Mouse (Mus musculus): ENCODE data around the gene Slc39a2. TPM values are rescaled to one million over a fixed set of nuclear protein-coding genes. Genes with fewer than 3 reads are reported as not detected.

Gene Slc39a2
- total RNA-seq, 2 experiments from 2014 or later: 0.26 TPM; not detected in 1

DNA sequence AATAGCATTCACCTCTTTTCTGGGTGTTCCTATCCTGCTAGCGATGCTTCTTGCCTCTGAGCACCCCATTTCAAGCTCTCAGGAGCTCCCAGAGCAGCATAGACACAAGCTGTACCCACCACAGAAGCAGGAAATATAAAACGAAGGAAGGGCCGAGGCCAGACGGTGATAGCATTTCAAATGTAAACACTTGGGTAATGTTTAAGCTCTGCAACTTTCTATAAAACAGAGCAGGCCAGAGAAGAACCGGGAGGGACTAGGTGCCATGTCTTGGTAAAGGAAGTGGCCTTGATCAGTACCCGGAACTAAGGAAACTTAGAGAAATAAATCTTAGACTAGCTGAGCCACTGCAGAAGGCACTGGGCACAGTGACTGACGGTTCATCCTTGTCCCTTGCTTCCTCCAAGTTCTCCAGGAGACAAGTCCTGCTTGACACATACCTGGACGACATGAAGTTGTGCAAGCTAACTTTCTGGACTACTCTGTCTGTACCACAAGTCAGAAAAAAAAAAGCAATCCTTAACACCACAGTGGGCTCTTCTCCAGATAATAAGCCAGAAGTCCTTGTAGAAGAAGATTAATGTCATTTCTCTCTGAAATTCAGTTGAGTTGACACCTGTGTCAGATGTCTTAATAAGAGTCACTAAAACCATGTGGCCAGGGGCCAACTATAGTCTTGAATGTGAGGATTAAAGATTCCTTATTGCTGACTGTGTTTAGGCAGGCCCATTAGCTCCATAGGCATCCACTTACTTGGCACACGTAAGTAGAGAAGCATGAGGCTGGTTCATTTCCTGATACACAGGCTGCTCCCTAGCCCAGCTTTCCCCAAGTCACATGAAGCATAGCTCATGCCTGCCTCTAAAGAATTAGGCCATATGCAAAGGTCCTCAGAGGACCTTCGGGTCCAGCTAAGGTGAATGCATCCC lies 39.7 kb downstream of the Slc39a2 start:
- no peak for DNase-seq

DNA sequence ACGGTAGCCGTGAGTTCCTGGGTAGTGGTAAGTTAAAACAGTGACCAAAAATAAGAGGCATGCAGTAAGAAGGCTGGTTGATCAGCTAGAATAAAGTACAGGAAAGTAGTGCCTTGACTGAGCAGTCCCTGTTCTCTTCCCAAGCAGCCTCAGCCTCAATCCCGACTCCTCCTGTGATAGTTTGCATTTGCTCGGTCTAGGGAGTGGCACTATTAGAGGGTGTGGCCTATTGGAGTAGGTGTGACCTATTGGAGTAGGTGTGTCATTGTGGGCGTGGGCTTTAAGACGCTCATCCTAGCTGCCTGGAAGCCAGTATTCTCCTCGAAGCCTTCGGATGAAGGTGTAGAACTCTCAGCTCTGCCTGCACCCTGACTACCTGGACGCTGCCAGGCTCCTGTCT lies 46.3 kb downstream of the Slc39a2 start:
- DNase-seq: no peak

DNA sequence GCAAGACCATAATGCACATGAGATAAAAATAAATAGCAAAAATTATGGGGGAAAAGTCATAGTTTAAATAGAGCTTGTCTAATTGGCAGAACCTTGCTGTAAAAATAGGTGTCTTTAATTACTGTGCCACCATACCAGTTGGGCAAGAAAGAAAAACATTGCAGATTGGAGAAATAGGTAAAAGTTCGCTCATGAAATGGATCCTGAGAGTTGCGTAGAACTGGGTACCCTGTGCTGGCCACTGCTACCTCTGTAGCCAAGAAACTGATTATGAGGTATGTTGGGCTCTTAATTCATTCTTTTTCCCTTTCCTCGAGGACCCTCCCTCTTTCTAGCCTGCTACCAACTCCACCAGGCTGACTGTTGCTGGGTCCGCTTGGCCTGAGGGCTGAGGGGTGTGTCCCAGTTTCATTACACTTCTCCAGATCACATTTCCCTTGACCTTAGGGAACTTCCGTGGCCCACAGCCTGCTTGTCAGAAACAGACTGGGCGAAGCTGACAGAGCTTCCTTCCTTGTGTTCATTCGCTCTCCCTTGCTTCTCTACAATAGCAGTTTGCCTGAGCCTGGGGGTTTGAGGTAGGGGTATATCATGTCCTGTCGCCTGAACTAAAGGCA lies 48.4 kb downstream of the Slc39a2 start:
- DNase-seq: peak; percentile 45 to 72

DNA sequence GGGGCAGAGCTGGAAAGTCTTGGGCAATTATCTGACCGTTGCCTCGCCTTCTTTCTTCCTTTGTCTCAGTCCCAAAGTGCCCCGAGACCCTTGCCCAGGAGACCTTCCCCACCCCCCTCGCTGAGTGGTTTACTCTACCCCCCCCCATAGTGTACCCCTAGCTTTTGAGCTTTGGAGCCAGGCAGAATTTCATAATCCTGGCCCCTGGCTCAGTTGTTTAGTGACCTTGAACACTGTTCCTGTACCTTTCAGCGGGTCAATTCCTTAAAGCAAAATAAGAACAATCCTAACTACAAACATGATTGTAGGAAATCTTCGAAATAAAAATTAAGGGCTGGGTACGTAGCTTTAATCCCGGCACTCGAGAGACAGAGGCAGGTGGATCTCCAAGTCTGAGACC lies 48.9 kb downstream of the Slc39a2 start:
- DNase-seq: no peak

DNA sequence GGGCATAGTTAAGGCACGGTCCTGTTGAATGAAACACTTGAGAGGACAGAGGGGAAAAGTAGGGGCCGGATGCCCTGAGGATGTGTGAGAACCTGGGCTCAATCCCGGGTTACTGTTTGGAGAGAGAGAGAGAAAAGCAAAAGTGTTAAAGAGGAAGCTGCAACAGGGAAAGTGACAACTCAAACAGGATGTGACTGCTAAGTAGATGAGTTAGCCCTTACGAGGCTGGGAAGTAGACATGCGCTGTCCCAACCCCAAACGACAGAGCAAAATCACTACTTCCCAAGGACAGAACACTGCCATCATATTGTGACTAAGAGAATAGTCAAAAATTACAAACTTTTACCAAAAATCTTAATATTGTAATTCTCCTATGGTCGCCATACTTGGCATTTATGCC lies 49.5 kb downstream of the Slc39a2 start:
- DNase-seq: no peak

DNA sequence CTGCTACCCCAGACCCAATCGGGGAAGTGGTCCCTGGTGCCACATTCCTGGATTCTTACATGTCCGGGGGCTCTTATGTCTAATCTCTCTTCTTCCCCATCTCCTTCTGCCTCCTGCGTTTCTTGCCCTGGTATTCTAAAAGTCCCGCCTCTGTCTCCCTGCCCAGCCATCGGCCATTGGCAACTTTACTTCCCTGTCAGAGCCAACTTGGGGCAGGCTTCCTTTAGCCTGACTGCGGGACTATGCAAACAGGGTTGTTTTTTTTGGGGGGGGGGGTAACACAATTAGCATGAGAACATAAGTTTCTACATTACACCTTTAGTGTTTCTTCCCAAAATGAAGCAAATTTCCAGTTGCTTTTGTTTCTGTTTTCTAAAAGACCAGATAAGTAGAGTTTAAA lies 50.6 kb downstream of the Slc39a2 start:
- DNase-seq: no peak

Other genes starting within 250 kb of the Slc39a2 start
- not detected for gene Gm17079, start 197.4 kb upstream of the Slc39a2 start, total RNA-seq (2021)
- not detected for gene Gm5800, start 175.7 kb upstream of the Slc39a2 start, total RNA-seq (2021)
- not detected for gene Ang4, start 119.3 kb upstream of the Slc39a2 start, total RNA-seq (2021)
- not detected for gene AY358078, start 92.8 kb upstream of the Slc39a2 start, total RNA-seq (2021)
- not detected for gene Ear6, start 39.2 kb upstream of the Slc39a2 start, total RNA-seq (2021)
- 10 to 100 TPM; 24.3 to 26.3 TPM for gene Mettl17, start 8.0 kb upstream of the Slc39a2 start, total RNA-seq (2021)
- 1,000 to 10,000 TPM; 1,486 to 1,502 TPM for gene Ndrg2, start 21.3 kb downstream of the Slc39a2 start, total RNA-seq (2021)
- gene Tppp2, start 25.5 kb downstream of the Slc39a2 start, total RNA-seq (2021): not detected
- not detected for gene Rnase13, start 29.9 kb downstream of the Slc39a2 start, total RNA-seq (2021)
- 10 to 100 TPM; 24.1 to 25.2 TPM for gene Arhgef40, start 91.8 kb downstream of the Slc39a2 start, total RNA-seq (2021)
- gene Tmem253, start 122.8 kb downstream of the Slc39a2 start, total RNA-seq (2021): 1 to 10 TPM; 2.9 to 3.2 TPM
- 10 to 100 TPM; 22.3 to 23.4 TPM for gene Zfp219, start 127.8 kb downstream of the Slc39a2 start, total RNA-seq (2021)
- gene Olfr221, start 149.6 kb downstream of the Slc39a2 start, total RNA-seq (2021): not detected
- 100 to 1,000 TPM; 139 to 142 TPM for gene Hnrnpc, start 211.1 kb downstream of the Slc39a2 start, total RNA-seq (2021)
- gene Rpgrip1, start 217.8 kb downstream of the Slc39a2 start, total RNA-seq (2021): 1 to 10 TPM in 1 of 2 experiments, under 1 TPM in 1; 0.30 to 1.0 TPM